Mouse (Mus musculus) midbrain, postnatal 0 days (tissue): Measurements from ENCODE around the gene Rgs3. TPM values are rescaled to one million over a fixed set of nuclear protein-coding genes. Genes with fewer than 3 reads are reported as not detected.

ENCODE experiments used
- ATAC-seq: fragments of 200-750 bp; cut with Nextera tagmentation; 2 replicates; pipeline ENCODE4 v1.8.0; 2017; ENCODE audit warnings: moderate number of reproducible peaks, mild to moderate bottlenecking, moderate TSS enrichment, moderate library complexity; ENCODE audit not compliant: low FRiP score
- DNase-seq: peaks from one replicate; pipeline ENCODE4 v3.0.0-alpha.2; 2015; ENCODE audit warnings: low spot score
- H3K27ac ChIP-seq: fragments of 300-500 bp; sonication (generic); 2 replicates; pipeline ENCODE4 v1.5.1; 2014; ENCODE audit warnings: low read depth, mild to moderate bottlenecking, low read length, mixed read lengths
- H3K27me3 ChIP-seq: fragments of 300-500 bp; sonication (generic); 2 replicates; pipeline ENCODE4 v1.6.1; 2014; ENCODE audit warnings: low read length, control low read depth, mixed read lengths; ENCODE audit not compliant: insufficient read depth
- H3K36me3 ChIP-seq: fragments of 300-500 bp; sonication (generic); 2 replicates; pipeline ENCODE4 v1.6.1; 2014; ENCODE audit warnings: low read length, control low read depth, mixed read lengths; ENCODE audit not compliant: insufficient read depth
- H3K4me1 ChIP-seq: fragments of 300-500 bp; sonication (generic); 2 replicates; pipeline ENCODE4 v1.6.1; 2014; ENCODE audit warnings: mild to moderate bottlenecking, control low read depth, antibody characterized with exemption, low read length, mixed read lengths; ENCODE audit not compliant: insufficient read depth
- H3K4me2 ChIP-seq: fragments of 300-500 bp; sonication (generic); 2 replicates; pipeline ENCODE4 v1.6.1; 2014; ENCODE audit warnings: low read depth, mild to moderate bottlenecking, low read length, mixed read lengths; ENCODE audit not compliant: poor library complexity, severe bottlenecking
- H3K4me3 ChIP-seq: fragments of 300-500 bp; sonication (generic); 2 replicates; pipeline ENCODE4 v1.5.1; 2014; ENCODE audit warnings: low read depth, mild to moderate bottlenecking, low read length, moderate library complexity
- H3K9ac ChIP-seq: fragments of 300-500 bp; sonication (generic); replicated peaks from 2 replicates; pipeline ENCODE4 v1.6.1; 2014; ENCODE audit warnings: mild to moderate bottlenecking, low read length, moderate library complexity, mixed read lengths; ENCODE audit not compliant: poor library complexity, severe bottlenecking
- H3K9me3 ChIP-seq: fragments of 300-500 bp; sonication (generic); 2 replicates; pipeline ENCODE4 v1.6.1; 2016; ENCODE audit warnings: low read length, control low read depth
- CTCF ChIP-seq: IDR thresholded peaks from 2 replicates; pipeline ENCODE4 v1.5.1; 2016; ENCODE audit warnings: antibody characterized with exemption, mild to moderate bottlenecking
- WGBS: fragments of 180-500 bp; shearing (Covaris S2); extraction: QIAGEN DNeasy Blood & Tissue Kit; methylation state at CpG from one replicate; pipeline ENCODE4 v1.1.7; 2014; 5-methylcytosine and 5-hydroxymethylcytosine counted together
- polyA plus RNA-seq: library from polyadenylated mRNA; unstranded; fragments of >200 nt; fragmentation: Nextera tagmentation; extraction: Ambion mirVana; gene quantifications from 2 replicates; pipeline ENCODE4 v1.2.1, GENCODE M21; 2015
- total RNA-seq: library from RNA; depleted of rRNA; stranded (reverse); fragments of >200 nt; gene quantifications from 2 replicates; pipeline ENCODE4 v1.2.3, GENCODE M21; 2014

Rgs3 gene
- total and polyA plus RNA-seq, 2 experiments from 2014 or later: 55.6 to 89.4 TPM

- Histone ChIP-seq H3K27me3 (no peaks in the 10 kb centered on the region), H3K36me3 (no peaks in the 10 kb centered on the region), H3K4me2 (no peak overlapping the region), H3K27ac (no peak overlapping the region), H3K9me3 (no peaks in the 10 kb centered on the region), H3K4me1 (no peaks in the 10 kb centered on the region), H3K9ac (no peak overlapping the region), H3K4me3 (no peak overlapping the region)
- WGBS: 96% methylated on average over 5 of the region's 5 CpGs
- no peak for ATAC-seq
- DNase-seq: no peak
- no peak for TF ChIP-seq CTCF
Observed at GRCm38 (mm10) chr4:62569603-62570002, 10.0 kb downstream of the Rgs3 start.

- Histone ChIP-seq H3K27ac (no peak overlapping the region), H3K4me1 (no peaks in the 10 kb centered on the region), H3K4me2 (no peak overlapping the region), H3K9ac (no peak overlapping the region), H3K36me3 (no peaks in the 10 kb centered on the region), H3K27me3 (no peaks in the 10 kb centered on the region), H3K4me3 (no peak overlapping the region), H3K9me3 (no peaks in the 10 kb centered on the region)
- ATAC-seq: no peak
- no peak for TF ChIP-seq CTCF
- no peak for DNase-seq
- 87% methylated on average over 5 of the region's 5 CpGs for WGBS
Observed at GRCm38 (mm10) chr4:62570029-62570428, 10.4 kb downstream of the Rgs3 start.

- ATAC-seq: peak; percentile 72
- WGBS: 15% methylated on average over 18 of the region's 18 CpGs
- no peaks in the 10 kb centered on the region for H3K9me3 ChIP-seq
Observed at GRCm38 (mm10) chr4:62582365-62583264, 23.0 kb downstream of the Rgs3 start.

GRCm38 (mm10) chr4:62583265-62584092 lies 23.8 kb downstream of the Rgs3 start:
- Histone ChIP-seq H3K27me3 (no peaks in the 10 kb centered on the region), H3K36me3 (no peaks in the 10 kb centered on the region), H3K27ac (peak overlapping the region; percentile 26; the same call in 1 of the 2 replicates), H3K9me3 (no peaks in the 10 kb centered on the region), H3K4me1 (peaks cover 15% of the 10 kb centered on the region; the same call in 1 of the 2 replicates), H3K4me3 (peak overlapping the region; percentile 50), H3K9ac (peak overlapping the region; percentile 39; the same call in 1 of the 2 replicates), H3K4me2 (peak overlapping the region; percentile 96)
- 2% methylated on average over 27 of the region's 42 CpGs for WGBS
- DNase-seq: peak; percentile 83
- peak; percentile 87 for ATAC-seq
- peak; percentile 29; the same call in 1 of the 2 replicates for TF ChIP-seq CTCF

More at GRCm38 (mm10) chr4:62582365-62583264, 23.0 kb downstream of the Rgs3 start:
- H3K27me3 ChIP-seq: no peaks in the 10 kb centered on the region
- 0 out of 2 replicates have a peak overlapping the region, but pooled peaks have one; percentile 26 for H3K27ac ChIP-seq
- peaks cover 15% of the 10 kb centered on the region; the same call in 1 of the 2 replicates for H3K4me1 ChIP-seq
- peak overlapping the region; percentile 39 for H3K9ac ChIP-seq
- no peak for TF ChIP-seq CTCF
- peak overlapping the region; percentile 50 for H3K4me3 ChIP-seq
- H3K36me3 ChIP-seq: no peaks in the 10 kb centered on the region
- H3K4me2 ChIP-seq: peak overlapping the region; percentile 96
- DNase-seq: peak; percentile 95

- Histone ChIP-seq H3K9ac (no peak overlapping the region), H3K4me2 (no peak overlapping the region), H3K27me3 (no peaks in the 10 kb centered on the region), H3K27ac (no peak overlapping the region), H3K4me3 (no peak overlapping the region), H3K36me3 (no peaks in the 10 kb centered on the region), H3K9me3 (no peaks in the 10 kb centered on the region), H3K4me1 (peaks cover 15% of the 10 kb centered on the region; the same call in 1 of the 2 replicates)
- no peak for DNase-seq
- 90% methylated on average over 8 of the region's 8 CpGs for WGBS
- no peak for ATAC-seq
- TF ChIP-seq CTCF: no peak
Observed at GRCm38 (mm10) chr4:62587067-62587466, 27.4 kb downstream of the Rgs3 start.
